Mouse (Mus musculus): Measurements from ENCODE around the gene Olfr1150-ps1.

The Olfr1150-ps1 gene

DNA sequence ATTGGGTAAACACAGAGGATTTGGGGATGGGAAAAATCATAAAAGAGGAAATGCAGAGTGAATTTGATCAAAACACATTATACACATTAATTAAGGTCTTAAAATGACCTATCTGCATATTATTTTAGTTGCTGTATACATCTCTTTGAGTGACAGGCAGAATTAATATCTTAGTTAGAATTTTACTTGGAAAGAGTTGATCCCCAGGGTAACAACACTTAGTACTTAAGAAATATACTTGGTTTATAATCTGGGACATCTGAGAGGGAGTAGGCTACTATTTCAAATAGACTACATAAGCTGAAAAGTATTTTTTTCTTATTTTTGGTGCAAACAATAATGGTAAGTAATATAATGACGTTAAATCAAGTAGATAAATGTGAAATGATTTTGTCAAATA is at the start of gene Olfr1150-ps1:
Olfr1150-ps1 (plus strand) TSS at position 301 of the 400 bp plus-strand sequence.
- no peak for DNase-seq (ENCODE audit: low spot score)

DNA sequence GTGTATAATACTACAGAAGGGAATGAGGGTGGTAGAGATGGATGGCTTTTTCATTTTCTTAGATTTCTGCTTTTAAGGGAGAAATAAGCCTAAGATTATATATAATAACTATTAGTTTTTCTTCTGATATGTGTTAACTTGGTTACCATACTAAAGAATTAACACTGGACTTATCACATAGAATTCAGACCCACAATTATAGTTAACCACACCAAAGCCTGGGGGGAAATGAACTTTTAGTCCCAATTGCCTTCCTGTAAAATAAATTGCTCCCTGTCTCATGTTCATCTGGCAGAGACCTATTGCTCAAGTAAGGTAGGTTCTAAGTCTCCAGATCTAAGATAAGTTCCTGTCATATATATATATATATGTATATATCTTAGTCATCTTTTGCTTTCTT is 43.5 kb upstream of the Olfr1150-ps1 start, which contains the start of gene Olfr1143:
Olfr1143 (plus strand) TSS at position 301 of the 400 bp plus-strand sequence.
- no peak for DNase-seq (ENCODE audit: low spot score)

DNA sequence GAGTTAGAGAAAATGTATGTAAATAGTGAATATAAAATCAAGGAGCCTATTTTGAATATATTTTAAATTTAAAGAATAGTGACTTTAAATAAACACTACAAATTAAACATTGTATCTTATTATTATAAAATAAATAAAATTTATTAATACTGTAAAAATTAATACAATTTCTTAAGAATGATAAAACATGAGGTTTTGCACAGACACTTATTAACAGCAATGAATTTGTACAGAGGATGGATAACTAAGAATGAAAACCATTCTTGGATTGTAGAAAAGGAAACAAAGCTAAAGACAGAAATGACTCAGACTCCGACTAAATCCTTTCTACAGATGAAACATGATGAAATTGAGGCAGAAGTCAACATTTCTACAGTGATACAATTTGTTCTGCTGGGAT is 34.3 kb upstream of the Olfr1150-ps1 start, which contains the start of gene Olfr1145:
Olfr1145 (plus strand) TSS at position 301 of the 400 bp plus-strand sequence.
- DNase-seq (ENCODE audit: low spot score): no peak

DNA sequence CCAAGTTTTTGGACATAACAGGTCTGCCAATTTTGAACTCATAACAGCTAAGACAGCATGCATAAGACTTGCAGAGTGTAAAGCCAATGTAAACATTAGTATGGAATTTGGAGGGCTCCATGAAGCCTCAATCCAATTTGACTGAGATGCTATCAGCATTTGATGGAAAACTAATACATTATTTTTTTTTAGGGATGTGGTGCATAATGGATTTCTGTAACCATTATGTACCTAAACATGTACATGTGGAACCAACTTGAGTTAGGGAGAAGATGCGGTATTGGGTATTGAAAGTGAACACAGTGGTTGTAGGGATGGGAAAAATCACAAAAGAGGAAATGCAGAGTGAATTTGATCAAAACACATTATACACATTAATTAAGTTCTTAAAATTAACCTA is 13.6 kb upstream of the Olfr1150-ps1 start, which contains the start of gene Olfr1148:
Olfr1148 (plus strand) TSS at position 301 of the 400 bp plus-strand sequence.
- DNase-seq (ENCODE audit: low spot score): no peak

DNA sequence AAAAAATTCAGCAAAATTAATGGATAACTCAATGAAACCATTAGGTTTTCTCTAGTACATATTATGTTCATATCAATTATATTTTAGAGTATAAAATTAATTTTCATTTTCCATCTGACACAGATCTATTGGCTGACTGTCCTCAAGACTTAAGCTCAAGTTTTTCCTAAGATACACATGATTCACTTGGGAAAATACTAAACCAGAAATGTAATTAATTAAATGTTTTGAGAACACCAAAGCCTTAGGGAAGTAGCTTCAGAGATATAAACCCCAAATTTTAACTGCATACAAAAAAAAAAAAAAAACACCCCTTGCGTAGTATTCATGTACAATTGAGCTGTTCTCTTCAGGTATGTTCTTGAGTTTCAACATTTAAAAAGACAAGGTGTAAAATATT is 11.8 kb downstream of the Olfr1150-ps1 start, which contains the start of gene Olfr1151:
Olfr1151 (plus strand) TSS at position 301 of the 400 bp plus-strand sequence.
- no peak for DNase-seq (ENCODE audit: low spot score)

DNA sequence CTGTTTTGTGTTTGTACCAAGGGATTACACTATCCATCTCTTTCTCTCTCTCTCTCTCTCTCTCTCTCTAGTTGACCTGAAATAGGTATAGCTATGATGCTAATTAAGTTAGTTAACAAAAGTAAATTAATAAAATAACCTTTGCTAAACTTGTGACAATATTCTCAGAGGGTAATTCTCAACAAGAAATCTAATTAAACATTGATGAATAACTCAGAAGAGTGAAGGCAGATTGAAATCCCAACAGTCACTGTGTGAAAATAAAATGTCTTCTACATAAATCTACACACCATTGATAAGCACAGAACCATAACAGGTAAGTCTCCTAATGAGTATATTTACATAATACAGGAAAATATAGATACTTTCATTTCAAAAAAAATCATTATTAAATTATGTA is 22.4 kb downstream of the Olfr1150-ps1 start, which contains the start of gene Olfr1152:
Olfr1152 (plus strand) TSS at position 301 of the 400 bp plus-strand sequence.
- DNase-seq (ENCODE audit: low spot score): no peak

DNA sequence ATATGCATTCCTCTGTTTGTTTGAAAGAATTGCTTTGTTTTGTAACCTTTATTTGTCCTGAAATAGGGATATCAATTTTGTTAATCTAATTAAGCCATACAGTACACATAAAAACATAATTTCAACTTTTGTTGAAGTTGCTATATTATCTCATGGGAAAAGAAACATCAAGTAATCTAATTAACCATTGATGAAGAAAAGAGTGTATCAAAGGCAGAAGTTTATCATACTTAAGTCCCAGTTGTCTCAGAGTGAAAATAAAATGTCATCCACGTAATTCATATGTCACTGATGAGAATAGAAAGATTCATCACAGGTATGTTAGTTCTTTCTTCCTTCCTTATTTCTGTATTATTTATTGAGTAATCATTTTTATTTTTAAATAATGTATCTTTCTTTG is 50.9 kb downstream of the Olfr1150-ps1 start, which contains the start of gene Olfr1153:
Olfr1153 (plus strand) TSS at position 301 of the 400 bp plus-strand sequence.
- no peak for DNase-seq (ENCODE audit: low spot score)
